Mouse (Mus musculus) neural tube, embryonic 10.5 days (tissue): ENCODE measurements around the gene Olfr108.

Source experiments
- DNase-seq: peaks from one replicate; pipeline ENCODE4 v3.0.0-alpha.2; 2017; ENCODE audit warnings: low spot score; ENCODE audit errors: extremely low spot score

Gene Olfr108

GRCm38 (mm10) chr17:37445180-37445579, at the start of gene Olfr108:
Gene Olfr108 (plus strand): TSS chr17:37445480.
- DNase-seq, result no peak

GRCm38 (mm10) chr17:37398926-37399325, 46.4 kb upstream of the Olfr108 start, which contains the start of gene Olfr107:
Gene Olfr107 (plus strand): TSS chr17:37399226.
- no peak for DNase-seq

GRCm38 (mm10) chr17:37413380-37413779, 31.9 kb upstream of the Olfr108 start:
- DNase-seq, result no peak

- no peak for DNase-seq
Observed at GRCm38 (mm10) chr17:37458616-37459015, 13.3 kb downstream of the Olfr108 start, which contains the start of gene Olfr109. Gene Olfr109 (plus strand): TSS chr17:37458916.

- DNase-seq, result no peak
Observed at GRCm38 (mm10) chr17:37483452-37483851, 38.2 kb downstream of the Olfr108 start, which contains the start of gene H2-M2. Gene H2-M2 (minus strand): TSS chr17:37483552.

- DNase-seq, result no peak
Observed at GRCm38 (mm10) chr17:37491930-37492518, 46.7 kb downstream of the Olfr108 start, which contains the start of gene Olfr110. Gene Olfr110 (plus strand): TSS chr17:37492468.
